Mouse (Mus musculus) lung, embryonic 16.5 days (tissue): ENCODE results near the gene Syn2. TPM values are rescaled to one million over a fixed set of nuclear protein-coding genes. Genes with fewer than 3 reads are reported as not detected.

Experiments used
- ATAC-seq: fragments of 200-750 bp; cut with Nextera tagmentation; 2 replicates; pipeline ENCODE4 v1.8.0; 2017; ENCODE audit warnings: low read depth, mild to moderate bottlenecking, moderate library complexity
- H3K27ac ChIP-seq: fragments of 300-500 bp; sonication (generic); 2 replicates; pipeline ENCODE4 v1.5.1; 2014; ENCODE audit warnings: mild to moderate bottlenecking, control low read depth, low read length
- H3K27me3 ChIP-seq: fragments of 300-500 bp; sonication (generic); 2 replicates; pipeline ENCODE4 v1.6.1; 2014; ENCODE audit warnings: low read depth, low read length, mixed read lengths; ENCODE audit not compliant: control insufficient read depth, insufficient read depth
- H3K36me3 ChIP-seq: fragments of 300-500 bp; sonication (generic); 2 replicates; pipeline ENCODE4 v1.6.1; 2014; ENCODE audit warnings: low read length; ENCODE audit not compliant: control insufficient read depth, insufficient read depth
- H3K4me1 ChIP-seq: fragments of 300-500 bp; sonication (generic); replicated peaks from 2 replicates; pipeline ENCODE4 v1.6.1; 2014; ENCODE audit warnings: low read length, mixed read lengths; ENCODE audit not compliant: control insufficient read depth, insufficient read depth
- H3K4me2 ChIP-seq: fragments of 300-500 bp; sonication (generic); 2 replicates; pipeline ENCODE4 v1.6.1; 2014; ENCODE audit warnings: low read depth, low read length, control low read depth
- H3K4me3 ChIP-seq: fragments of 300-500 bp; sonication (generic); 2 replicates; pipeline ENCODE4 v1.5.1; 2014; ENCODE audit warnings: mild to moderate bottlenecking, low read length, control low read depth
- H3K9ac ChIP-seq: fragments of 300-500 bp; sonication (generic); 2 replicates; pipeline ENCODE4 v1.6.1; 2014; ENCODE audit warnings: low read length, control low read depth
- H3K9me3 ChIP-seq: fragments of 300-500 bp; sonication (generic); 2 replicates; pipeline ENCODE4 v1.6.1; 2016; ENCODE audit warnings: low read length; ENCODE audit not compliant: control insufficient read depth
- WGBS: fragments of 180-500 bp; shearing (Covaris S2); extraction: QIAGEN DNeasy Blood & Tissue Kit; methylation state at CpG from one replicate; pipeline ENCODE4 v1.1.7; 2014; 5-methylcytosine and 5-hydroxymethylcytosine counted together
- polyA plus RNA-seq: library from polyadenylated mRNA; unstranded; fragments of >200 nt; fragmentation: Nextera tagmentation; extraction: Ambion mirVana; gene quantifications from 2 replicates; pipeline ENCODE4 v1.2.1, GENCODE M21; 2015

Syn2 gene
- polyA plus RNA-seq, 1 experiment from 2014 or later = 1.7 TPM

- no peaks in the 10 kb centered on the region for H3K27me3 ChIP-seq
- no peak for ATAC-seq
- H3K4me1 ChIP-seq = peaks cover 6% of the 10 kb centered on the region; the same call in 1 of the 2 replicates
- no peaks in the 10 kb centered on the region for H3K36me3 ChIP-seq
- 56% methylated on average over 2 of the region's 2 CpGs for WGBS
- H3K27ac ChIP-seq = no peak overlapping the region
- H3K9me3 ChIP-seq = no peaks in the 10 kb centered on the region
- H3K4me3 ChIP-seq = no peak overlapping the region
- H3K9ac ChIP-seq = no peak overlapping the region
- H3K4me2 ChIP-seq = no peak overlapping the region
These were observed 9.9 kb upstream of the Syn2 start for GRCm38 (mm10) chr6:115124675-115125357.

DNA sequence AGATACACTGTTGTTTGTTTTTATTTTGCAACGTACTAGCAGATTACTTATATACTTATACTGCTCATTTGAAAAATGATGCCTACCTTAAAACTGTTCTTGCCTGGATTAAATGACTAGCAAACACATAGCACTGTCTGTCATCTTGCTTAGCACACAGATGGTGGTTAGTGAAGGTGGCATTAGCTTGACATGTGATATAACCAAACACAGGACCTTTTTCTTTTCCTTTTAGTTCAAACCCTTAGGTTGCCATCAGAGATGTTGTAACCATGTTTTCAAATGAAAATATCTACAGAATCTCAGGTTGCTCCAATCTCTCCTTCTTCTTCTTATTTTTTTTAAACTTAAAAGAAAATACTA is 9.4 kb upstream of the Syn2 start:
- Histone ChIP-seq H3K9ac (no peak overlapping the region), H3K4me1 (peaks cover 6% of the 10 kb centered on the region; the same call in 1 of the 2 replicates), H3K4me2 (no peak overlapping the region), H3K27me3 (no peaks in the 10 kb centered on the region), H3K36me3 (no peaks in the 10 kb centered on the region), H3K9me3 (no peaks in the 10 kb centered on the region), H3K27ac (no peak overlapping the region), H3K4me3 (no peak overlapping the region)
- WGBS = 79% methylated on average over 1 of the region's 1 CpGs
- no peak for ATAC-seq

DNA sequence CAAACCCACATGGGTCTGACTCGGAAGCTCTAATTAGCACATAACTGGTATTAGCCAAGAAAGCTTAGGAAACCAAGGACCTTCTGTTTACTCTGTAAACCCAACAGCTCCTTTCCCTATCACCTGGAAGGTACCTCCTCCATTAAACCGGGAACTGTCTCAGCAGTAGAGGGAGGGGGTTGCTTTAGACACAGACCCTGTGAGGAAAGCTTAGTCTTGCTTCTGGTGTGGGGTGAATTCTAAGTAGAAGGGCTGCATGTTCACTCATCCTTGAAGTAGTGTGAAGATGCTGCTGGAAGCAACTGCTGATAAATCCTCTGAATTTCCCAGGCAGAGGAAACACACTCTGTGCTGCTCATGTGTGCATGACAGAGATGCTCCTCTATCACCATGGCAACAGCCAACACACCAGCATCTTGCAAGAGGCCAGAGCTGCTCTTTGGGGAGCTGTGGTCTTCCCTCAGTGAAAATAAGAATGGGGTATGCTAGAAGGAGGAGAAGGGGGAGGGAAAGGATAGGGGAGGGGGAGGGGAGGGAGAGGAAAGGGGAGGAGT is 8.4 kb upstream of the Syn2 start:
- WGBS = 38% methylated on average over 2 of the region's 2 CpGs
- no peak overlapping the region for H3K4me3 ChIP-seq
- ATAC-seq = no peak
- H3K27me3 ChIP-seq = no peaks in the 10 kb centered on the region
- H3K4me1 ChIP-seq = peaks cover 6% of the 10 kb centered on the region; the same call in 1 of the 2 replicates
- H3K9me3 ChIP-seq = no peaks in the 10 kb centered on the region
- no peak overlapping the region for H3K9ac ChIP-seq
- H3K27ac ChIP-seq = no peak overlapping the region
- no peak overlapping the region for H3K4me2 ChIP-seq
- H3K36me3 ChIP-seq = no peaks in the 10 kb centered on the region

- Histone ChIP-seq H3K4me3 (no peak overlapping the region), H3K27me3 (no peaks in the 10 kb centered on the region), H3K27ac (no peak overlapping the region), H3K9ac (no peak overlapping the region), H3K36me3 (no peaks in the 10 kb centered on the region), H3K9me3 (no peaks in the 10 kb centered on the region), H3K4me2 (no peak overlapping the region), H3K4me1 (peaks cover 6% of the 10 kb centered on the region; the same call in 1 of the 2 replicates)
- ATAC-seq = no peak
- WGBS = 34% methylated on average over 3 of the region's 3 CpGs
These were observed 7.9 kb upstream of the Syn2 start for GRCm38 (mm10) chr6:115126851-115127250.

DNA sequence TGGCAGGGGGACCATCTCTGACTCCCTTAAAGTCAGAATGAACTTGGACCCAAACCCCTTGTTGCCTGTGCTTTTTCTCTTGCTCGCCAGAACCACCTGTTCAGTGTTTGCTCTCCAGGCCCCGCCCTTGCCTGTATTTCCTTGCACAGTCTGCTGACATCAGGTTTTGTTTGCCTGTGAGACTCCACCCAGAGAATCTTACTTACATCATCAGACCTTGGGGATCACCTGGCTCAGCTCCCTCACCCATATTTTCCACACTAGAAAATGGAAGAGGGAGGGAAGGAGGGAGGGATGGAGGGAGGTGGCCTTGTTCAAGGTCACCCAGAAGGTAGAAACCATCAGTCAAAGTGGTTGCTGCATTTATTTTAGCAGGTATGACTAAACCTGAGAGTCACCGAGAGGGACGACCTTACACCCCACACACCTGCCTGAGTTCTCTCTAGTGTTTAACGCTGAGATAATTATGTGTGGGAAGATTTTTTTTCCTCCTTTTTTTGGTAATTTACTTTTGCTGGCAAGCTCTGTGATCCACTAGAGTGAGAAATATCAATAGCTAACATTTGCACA is 7.4 kb upstream of the Syn2 start:
- Histone ChIP-seq H3K36me3 (no peaks in the 10 kb centered on the region), H3K9me3 (no peaks in the 10 kb centered on the region), H3K4me3 (no peak overlapping the region), H3K9ac (no peak overlapping the region), H3K27me3 (no peaks in the 10 kb centered on the region), H3K4me1 (peaks cover 6% of the 10 kb centered on the region; the same call in 1 of the 2 replicates), H3K4me2 (no peak overlapping the region), H3K27ac (no peak overlapping the region)
- 56% methylated on average over 5 of the region's 5 CpGs for WGBS
- no peak for ATAC-seq

- Histone ChIP-seq H3K9me3 (no peaks in the 10 kb centered on the region), H3K36me3 (no peaks in the 10 kb centered on the region), H3K27me3 (peaks cover 22% of the 10 kb centered on the region), H3K27ac (no peak overlapping the region), H3K4me1 (peaks cover 6% of the 10 kb centered on the region; the same call in 1 of the 2 replicates), H3K4me3 (peak overlapping the region; percentile 66), H3K4me2 (peak overlapping the region; percentile 97), H3K9ac (peak overlapping the region; percentile 62)
- ATAC-seq = peak; percentile 47; the same call in 1 of the 2 replicates
- WGBS = under 1% methylated on average over 22 of the region's 27 CpGs
These were observed 589 bp downstream of the Syn2 start for GRCm38 (mm10) chr6:115135332-115135649.

DNA sequence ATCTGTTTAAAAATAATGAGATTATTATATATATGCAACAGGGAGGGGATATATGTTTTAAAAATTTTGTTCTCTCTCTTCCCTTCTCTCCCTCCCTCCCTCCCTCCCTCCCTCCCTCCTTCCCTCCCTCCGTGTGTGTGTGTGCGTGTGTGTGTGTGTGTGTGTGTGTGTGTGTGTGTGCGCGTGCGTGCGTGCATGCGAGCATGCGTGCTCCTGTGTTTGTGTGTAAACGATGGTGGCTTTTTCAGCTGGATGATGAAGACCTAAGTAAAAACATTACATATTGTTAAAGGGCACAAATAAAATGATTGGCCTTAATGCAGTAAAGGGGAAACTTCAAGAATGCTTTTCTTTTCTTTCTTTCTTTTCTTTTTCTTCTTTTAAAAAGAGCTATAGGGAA is 1.5 kb downstream of the Syn2 start:
- H3K36me3 ChIP-seq = no peaks in the 10 kb centered on the region
- H3K27ac ChIP-seq = no peak overlapping the region
- H3K27me3 ChIP-seq = peaks cover 22% of the 10 kb centered on the region
- peaks cover 6% of the 10 kb centered on the region; the same call in 1 of the 2 replicates for H3K4me1 ChIP-seq
- no peak for ATAC-seq
- WGBS = 90% methylated on average over 7 of the region's 9 CpGs
- no peak overlapping the region for H3K4me2 ChIP-seq
- H3K9ac ChIP-seq = no peak overlapping the region
- no peak overlapping the region for H3K4me3 ChIP-seq
- H3K9me3 ChIP-seq = no peaks in the 10 kb centered on the region

DNA sequence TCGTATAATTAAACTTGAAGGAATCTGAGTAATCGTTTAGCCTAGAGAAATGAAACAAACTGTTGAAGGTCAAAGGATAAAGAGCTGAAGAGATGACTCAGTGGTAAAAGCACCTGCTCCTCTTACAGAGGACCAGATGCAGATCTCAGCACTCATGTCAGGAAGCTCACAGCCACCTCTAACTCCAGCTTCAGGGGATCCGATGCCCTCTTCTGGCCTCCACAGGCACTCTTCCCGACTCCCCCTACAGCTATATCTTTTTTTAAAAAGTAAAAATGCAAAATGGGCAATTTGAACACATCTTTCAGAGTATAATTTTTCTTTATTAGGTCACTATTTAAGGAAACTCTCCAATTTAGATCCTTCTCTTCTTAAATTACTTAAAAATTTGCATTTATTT is 6.7 kb downstream of the Syn2 start:
- ATAC-seq = no peak
- H3K4me1 ChIP-seq = no peaks in the 10 kb centered on the region
- H3K27ac ChIP-seq = no peak overlapping the region
- peaks cover 7% of the 10 kb centered on the region; the same call in 1 of the 2 replicates for H3K27me3 ChIP-seq
- H3K4me3 ChIP-seq = no peak overlapping the region
- no peaks in the 10 kb centered on the region for H3K9me3 ChIP-seq
- no peak overlapping the region for H3K4me2 ChIP-seq
- no peak overlapping the region for H3K9ac ChIP-seq
- 44% methylated on average over 4 of the region's 4 CpGs for WGBS
- no peaks in the 10 kb centered on the region for H3K36me3 ChIP-seq

DNA sequence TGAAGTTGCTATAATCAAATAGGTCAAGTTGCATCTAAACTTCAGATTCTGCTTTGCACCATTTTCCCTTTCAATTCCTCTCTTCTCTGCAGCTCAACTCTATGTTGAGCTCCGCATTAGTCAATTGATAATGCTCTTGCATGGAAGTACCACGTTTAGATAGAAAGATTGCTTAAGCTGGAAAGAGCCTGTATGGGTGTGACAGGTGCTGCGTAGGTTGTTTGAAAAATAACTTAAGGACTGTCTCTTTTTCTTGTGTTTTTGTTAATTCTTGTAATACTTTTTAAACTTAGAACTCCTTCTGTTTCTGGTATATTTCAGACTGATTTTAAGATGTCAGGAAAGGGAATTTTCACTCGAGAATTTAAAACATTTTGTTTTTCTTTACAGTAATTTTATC is 26.5 kb downstream of the Syn2 start:
- no peak for ATAC-seq
- H3K36me3 ChIP-seq = no peaks in the 10 kb centered on the region

More for the DNA sequence above, 26.5 kb downstream of the Syn2 start:
- Histone ChIP-seq H3K9me3 (no peaks in the 10 kb centered on the region), H3K4me2 (no peak overlapping the region), H3K27ac (no peak overlapping the region), H3K9ac (no peak overlapping the region), H3K4me3 (no peak overlapping the region), H3K4me1 (no peaks in the 10 kb centered on the region), H3K27me3 (no peaks in the 10 kb centered on the region)
- WGBS = 64% methylated on average over 4 of the region's 4 CpGs
